Mouse (Mus musculus): ENCODE measurements around the gene Cltc.

GRCm38 (mm10) chr11:86678957-86679356 lies 78.4 kb downstream of the Cltc start:
- no peak for TF ChIP-seq CTCF (IDR thresholded peaks at IDR 0.05; ENCODE audit: low read depth)
- TF ChIP-seq EP300 (optimal IDR thresholded peaks at IDR 0.05) = no peak

Data from stomach, postnatal 0 days (tissue).